Mouse (Mus musculus) MEL (cell line): ENCODE results near the gene Fgf6. TPM values are rescaled to one million over a fixed set of nuclear protein-coding genes. Genes with fewer than 3 reads are reported as not detected.

Source experiments
- DNase-seq: peaks from one replicate; pipeline ENCODE4 v3.0.0; 2011; ENCODE audit warnings: low read depth, low spot score
- H3K27ac ChIP-seq: 2 replicates; pipeline ENCODE4 v1.5.1; 2012; ENCODE audit warnings: low read depth, mild to moderate bottlenecking, control low read depth, low read length, moderate library complexity; ENCODE audit not compliant: control insufficient read depth
- H3K27me3 ChIP-seq, 2 experiments: fragments of 150-350 bp in 1 of 2; sonication (generic) in 1 of 2; 2 replicates each; pipeline ENCODE4 v1.6.1; 2012; ENCODE audit warnings: low read length in 2 of 2, mild to moderate bottlenecking in 2 of 2, improper control_type of control experiment in 1 of 2, moderate library complexity in 1 of 2; ENCODE audit not compliant: insufficient read depth in 2 of 2, control insufficient read depth in 1 of 2
- H3K36me3 ChIP-seq, 2 experiments: 2 replicates each; pipeline ENCODE4 v1.6.1; 2012 to 2014; ENCODE audit warnings: low read length in 2 of 2, improper control_type of control experiment in 1 of 2, inconsistent platforms in 1 of 2, mild to moderate bottlenecking in 1 of 2; ENCODE audit not compliant: insufficient read depth in 2 of 2, control insufficient read depth in 1 of 2
- H3K4me1 ChIP-seq, 2 experiments: fragments of 150-350 bp in 1 of 2; sonication (generic) in 1 of 2; 2 replicates each; pipeline ENCODE4 v1.6.1; 2012; ENCODE audit warnings: low read length in 2 of 2, improper control_type of control experiment in 1 of 2, mild to moderate bottlenecking in 1 of 2; ENCODE audit not compliant: insufficient read depth in 2 of 2, control insufficient read depth in 1 of 2
- H3K4me3 ChIP-seq, 2 experiments: fragments of 150-350 bp in 1 of 2; sonication (generic) in 1 of 2; 2 replicates each; pipeline ENCODE4 v1.5.1; 2012; ENCODE audit warnings: low read depth in 2 of 2, low read length in 2 of 2, mild to moderate bottlenecking in 2 of 2, moderate library complexity in 2 of 2, control low read depth in 1 of 2, improper control_type of control experiment in 1 of 2; ENCODE audit not compliant: control insufficient read depth in 1 of 2, insufficient read depth in 1 of 2
- H3K79me2 ChIP-seq: 2 replicates; pipeline ENCODE4 v1.6.1; 2012; ENCODE audit warnings: mild to moderate bottlenecking, low read length, moderate library complexity; ENCODE audit not compliant: control insufficient read depth, poor library complexity, insufficient read depth
- H3K9ac ChIP-seq: 2 replicates; pipeline ENCODE4 v1.6.1; 2012; ENCODE audit warnings: low read depth, mild to moderate bottlenecking, control low read depth, low read length, moderate library complexity; ENCODE audit not compliant: control insufficient read depth, poor library complexity, severe bottlenecking
- H3K9me3 ChIP-seq: fragments of 150-350 bp; sonication (generic); replicated peaks from 2 replicates; pipeline ENCODE4 v1.6.1; 2012; ENCODE audit warnings: mild to moderate bottlenecking, low read length, improper control_type of control experiment, moderate library complexity; ENCODE audit not compliant: insufficient read depth
- E2F4 ChIP-seq: IDR thresholded peaks from 2 replicates; pipeline ENCODE4 v1.6.1; 2011; ENCODE audit warnings: low read depth, low read length, improper control_type of control experiment, borderline replicate concordance
- ELF1 ChIP-seq: IDR thresholded peaks from 2 replicates; pipeline ENCODE4 v1.6.1; 2014; ENCODE audit warnings: low read depth, mild to moderate bottlenecking, inconsistent platforms, low read length, improper control_type of control experiment, moderate library complexity
- EP300 ChIP-seq, 2 experiments: IDR thresholded peaks; 2 replicates each; pipeline ENCODE4 v1.6.1; 2011; ENCODE audit warnings: improper control_type of control experiment in 2 of 2, low read length in 2 of 2, low read depth in 1 of 2, mild to moderate bottlenecking in 1 of 2
- GABPA ChIP-seq: IDR thresholded peaks from 2 replicates; pipeline ENCODE4 v1.6.1; 2012; ENCODE audit warnings: low read depth, mild to moderate bottlenecking, inconsistent platforms, low read length, improper control_type of control experiment, moderate library complexity
- HCFC1 ChIP-seq: IDR thresholded peaks from 2 replicates; pipeline ENCODE4 v1.6.1; 2012; ENCODE audit warnings: low read depth, mild to moderate bottlenecking, inconsistent platforms, low read length, improper control_type of control experiment, moderate library complexity
- MAX ChIP-seq: IDR thresholded peaks from 2 replicates; pipeline ENCODE4 v1.6.1; 2011; ENCODE audit warnings: low read length, improper control_type of control experiment
- MEF2A ChIP-seq: IDR thresholded peaks from 2 replicates; pipeline ENCODE4 v1.6.1; 2014; ENCODE audit warnings: low read depth, mild to moderate bottlenecking, inconsistent platforms, low read length, improper control_type of control experiment; ENCODE audit not compliant: poor library complexity, insufficient replicate concordance, severe bottlenecking; ENCODE audit errors: extremely low read depth
- NELFE ChIP-seq: IDR thresholded peaks from 2 replicates; pipeline ENCODE4 v1.6.1; 2011; ENCODE audit warnings: low read depth, low read length, improper control_type of control experiment
- POLR2A ChIP-seq, 2 experiments: IDR thresholded peaks; 2 replicates each; pipeline ENCODE4 v1.6.1; 2011 to 2012; ENCODE audit warnings: low read length in 2 of 2, mild to moderate bottlenecking in 2 of 2, control low read depth in 1 of 2, improper control_type of control experiment in 1 of 2, low read depth in 1 of 2, moderate library complexity in 1 of 2; ENCODE audit not compliant: control insufficient read depth in 1 of 2, insufficient read depth in 1 of 2, poor library complexity in 1 of 2
- POLR2AphosphoS2 ChIP-seq: IDR thresholded peaks from 2 replicates; pipeline ENCODE4 v1.6.1; 2011; ENCODE audit warnings: low read length, improper control_type of control experiment
- POLR2AphosphoS5 ChIP-seq: IDR thresholded peaks from 2 replicates; pipeline ENCODE4 v1.6.1; 2012; ENCODE audit warnings: low read depth, borderline replicate concordance, mild to moderate bottlenecking, inconsistent platforms, low read length, moderate library complexity, mixed read lengths
- RAD21 ChIP-seq: IDR thresholded peaks from 2 replicates; pipeline ENCODE4 v1.6.1; 2011; ENCODE audit warnings: mild to moderate bottlenecking, low read depth, low read length, improper control_type of control experiment
- SIN3A ChIP-seq: IDR thresholded peaks from 2 replicates; pipeline ENCODE4 v1.6.1; 2012; ENCODE audit warnings: low read length, improper control_type of control experiment, inconsistent platforms
- SMC3 ChIP-seq: IDR thresholded peaks from 2 replicates; pipeline ENCODE4 v1.6.1; 2011; ENCODE audit warnings: low read depth, low read length, improper control_type of control experiment
- TCF12 ChIP-seq: IDR thresholded peaks from 2 replicates; pipeline ENCODE4 v1.6.1; 2014; ENCODE audit warnings: low read depth, mild to moderate bottlenecking, inconsistent platforms, low read length, improper control_type of control experiment, moderate library complexity
- USF2 ChIP-seq, 2 experiments: IDR thresholded peaks; 2 replicates each; pipeline ENCODE4 v1.6.1; 2011 to 2012; ENCODE audit warnings: improper control_type of control experiment in 2 of 2, low read length in 2 of 2, borderline replicate concordance in 1 of 2, inconsistent platforms in 1 of 2, low read depth in 1 of 2, mild to moderate bottlenecking in 1 of 2; ENCODE audit not compliant: insufficient read depth in 1 of 2
- ZKSCAN1 ChIP-seq: IDR thresholded peaks from 2 replicates; pipeline ENCODE4 v1.6.1; 2012; ENCODE audit warnings: low read depth, mild to moderate bottlenecking, inconsistent platforms, low read length, improper control_type of control experiment, moderate library complexity
- ZMIZ1 ChIP-seq: IDR thresholded peaks from 2 replicates; pipeline ENCODE4 v1.6.1; 2012; ENCODE audit warnings: low read depth, mild to moderate bottlenecking, inconsistent platforms, low read length, improper control_type of control experiment, moderate library complexity
- ZNF384 ChIP-seq: IDR thresholded peaks from 2 replicates; pipeline ENCODE4 v1.6.1; 2012; ENCODE audit warnings: low read depth, mild to moderate bottlenecking, inconsistent platforms, low read length, improper control_type of control experiment
- polyA plus RNA-seq, 2 experiments: library from polyadenylated mRNA; stranded (reverse) in 1 of 2; unstranded in 1 of 2; fragments of >175 nt in 1 of 2; fragments of >200 nt in 1 of 2; gene quantifications; 2 replicates each; pipeline versions ENCODE4 v1.2.1 to v1.2.4; 2012; ENCODE audit warnings: low replicate concordance in 2 of 2, low read depth in 1 of 2; ENCODE audit not compliant: insufficient read length in 2 of 2, insufficient read depth in 1 of 2, missing spikeins in 1 of 2
- total RNA-seq: library from RNA; depleted of rRNA; stranded (reverse); fragments of 300-350 nt; gene quantifications from 2 replicates; pipeline ENCODE4 v1.2.3, GENCODE M21; 2012

The Fgf6 gene
- total and polyA plus RNA-seq, 3 experiments: not detected

DNA sequence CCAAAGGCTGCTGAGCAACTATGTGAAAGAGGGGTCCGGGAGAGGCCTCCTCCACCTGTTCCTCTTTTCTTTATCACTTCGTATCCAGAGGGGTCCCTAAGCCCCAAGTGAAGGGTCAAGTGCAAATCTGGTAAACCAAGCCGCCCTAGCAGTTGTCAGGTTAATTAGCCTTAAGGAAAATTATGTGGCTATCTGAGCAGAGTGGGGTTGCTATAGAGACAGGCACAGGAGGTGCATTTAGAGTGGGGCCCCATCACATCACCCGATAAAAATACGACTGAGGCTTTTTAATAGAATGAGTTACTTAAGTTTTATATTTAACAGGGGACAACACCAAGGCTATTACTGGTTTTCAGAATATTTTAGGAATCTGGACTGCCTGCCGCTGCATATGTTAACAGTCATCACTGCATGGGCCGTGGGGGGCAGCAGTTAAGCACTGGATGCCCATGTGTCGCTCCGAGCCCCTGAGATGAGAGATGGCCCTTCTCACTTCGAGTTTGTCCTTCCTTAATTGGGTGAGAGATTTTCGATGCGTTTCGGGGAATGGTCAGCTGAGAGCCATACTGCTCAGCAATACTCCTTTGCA, 3.3 kb upstream of the Fgf6 start:
- Histone ChIP-seq H3K36me3 (no peaks in the 10 kb centered on the region), H3K79me2 (no peaks in the 10 kb centered on the region), H3K9me3 (no peaks in the 10 kb centered on the region), H3K4me3 (no peak overlapping the region), H3K9ac (no peak overlapping the region), H3K27ac (no peak overlapping the region), H3K4me1 (no peaks in the 10 kb centered on the region), H3K27me3 (no peaks in the 10 kb centered on the region)
- no peak for DNase-seq
- TF ChIP-seq POLR2AphosphoS5 (no peak), MEF2A (no peak)

GRCm38 (mm10) chr6:127019254-127019653, 3.9 kb downstream of the Fgf6 start:
- no peaks in the 10 kb centered on the region for H3K27me3 ChIP-seq
- no peaks in the 10 kb centered on the region for H3K36me3 ChIP-seq
- no peaks in the 10 kb centered on the region for H3K9me3 ChIP-seq
- TF ChIP-seq TCF12 (no peak), E2F4 (no peak), POLR2A (IDR thresholded peaks at IDR 0.05; ENCODE audit: control insufficient read depth in 1 of 2, insufficient read depth in 1 of 2, low read depth in 1 of 2, low read length in 2 of 2, poor library complexity in 1 of 2) (no peak), EP300 (IDR thresholded peaks at IDR 0.05; ENCODE audit: low read depth in 1 of 2, low read length in 2 of 2) (no peak), GABPA (no peak), ZKSCAN1 (no peak), POLR2AphosphoS5 (no peak), SIN3A (no peak), POLR2AphosphoS2 (no peak), ZNF384 (no peak), ELF1 (no peak), USF2 (IDR thresholded peaks at IDR 0.05; ENCODE audit: borderline replicate concordance in 1 of 2, insufficient read depth in 1 of 2, low read depth in 1 of 2, low read length in 2 of 2) (no peak), MAX (no peak), ZMIZ1 (no peak), NELFE (no peak), RAD21 (no peak), SMC3 (no peak), HCFC1 (no peak)
- DNase-seq: no peak
- H3K79me2 ChIP-seq: no peaks in the 10 kb centered on the region
- no peak overlapping the region for H3K4me3 ChIP-seq
- no peak overlapping the region for H3K9ac ChIP-seq
- H3K27ac ChIP-seq: no peak overlapping the region
- H3K4me1 ChIP-seq: no peaks in the 10 kb centered on the region
